Mouse (Mus musculus): ENCODE data around the gene Azin2. TPM values are rescaled to one million over a fixed set of nuclear protein-coding genes. Genes with fewer than 3 reads are reported as not detected.

Azin2 gene
- 12.3 and 13.7 TPM in 2 replicates for polyA plus RNA-seq (2015; fragmentation: Nextera tagmentation; extraction: Ambion mirVana)

DNA sequence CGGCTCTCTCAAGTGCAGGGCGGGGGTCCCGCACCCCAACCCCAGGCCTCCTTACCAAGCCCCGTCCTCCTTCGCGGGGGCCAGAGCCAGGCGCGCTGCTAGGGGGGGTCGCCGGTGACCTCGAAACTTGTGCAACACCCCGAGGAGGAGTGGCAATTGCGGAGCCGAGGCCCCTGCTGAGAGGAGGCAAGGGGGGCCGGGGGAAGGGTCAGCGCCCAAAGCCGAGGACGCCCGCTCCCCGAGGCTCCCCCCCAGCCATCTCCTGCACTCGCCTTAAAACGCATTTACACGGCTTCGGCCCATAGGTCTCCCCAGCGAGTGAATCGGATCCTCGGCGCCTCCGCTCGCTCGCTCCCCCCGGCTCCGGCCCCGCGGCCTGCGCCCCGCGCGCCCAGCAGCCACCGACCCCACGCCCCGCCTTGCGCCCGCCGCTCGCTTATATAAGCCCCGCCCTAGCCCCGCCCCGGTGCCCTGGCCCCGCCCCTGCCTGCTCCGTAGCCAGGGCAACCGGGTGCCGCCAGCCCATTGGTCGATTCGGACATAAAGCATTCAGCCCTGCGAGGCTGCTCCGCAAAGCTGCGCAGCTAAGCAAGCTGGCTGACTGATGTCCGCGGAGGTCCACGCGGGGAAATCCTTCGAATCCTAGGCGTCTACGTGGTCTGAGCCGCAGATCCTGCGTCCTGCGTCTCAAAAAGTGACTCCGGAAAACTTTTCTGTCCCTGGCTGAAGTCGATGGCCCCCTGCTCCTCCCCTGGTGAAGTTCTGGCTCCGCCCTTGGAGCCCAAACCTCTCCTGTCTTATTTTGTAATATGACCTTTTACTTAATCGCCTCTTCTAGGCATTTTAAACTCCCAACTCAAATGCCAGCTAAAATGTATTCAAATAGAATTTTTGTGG lies at the start of gene Azin2:
Gene Azin2, minus strand, starts transcription at position 414 of the 897 bp plus-strand sequence.
- peaks cover 41% of the 10 kb centered on the region for H3K4me1 ChIP-seq
- 0 out of 2 replicates have a peak within 1 kb of the TSS, but pooled peaks have one; percentile 28 for H3K27ac ChIP-seq (replicated peaks)
- peak within 1 kb of the TSS; percentile 88 for H3K4me2 ChIP-seq (replicated peaks)

DNA sequence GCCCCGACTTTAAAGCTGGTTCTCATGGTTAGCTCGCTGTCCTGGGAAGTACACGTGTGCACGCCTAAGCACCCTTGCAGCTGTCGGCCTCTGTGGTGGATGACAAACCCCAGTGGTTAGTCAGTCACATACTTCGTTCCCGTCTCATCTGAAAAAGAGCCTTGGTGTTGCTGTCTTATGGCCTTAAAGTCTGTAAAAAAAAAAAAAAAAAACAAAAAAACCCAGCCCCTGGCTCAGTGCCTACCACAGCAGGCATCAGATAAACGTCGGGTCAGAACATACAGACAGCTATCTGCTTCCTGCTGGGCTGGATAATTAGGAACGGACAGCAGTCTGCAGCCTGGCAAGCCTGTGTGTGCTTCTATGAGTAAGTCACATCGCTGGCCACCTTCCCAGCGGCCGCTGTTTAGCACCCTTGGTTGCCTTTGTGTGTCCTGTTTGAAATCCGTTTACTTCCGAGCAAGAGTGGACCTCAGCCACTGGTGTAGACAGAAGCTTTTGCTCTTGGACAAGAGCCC lies 49.4 kb upstream of the Azin2 start:
- Histone ChIP-seq H3K27ac (replicated peaks) (peak overlapping the region; percentile 28; the same call in 1 of the 2 replicates), H3K9ac (replicated peaks) (no peak overlapping the region), H3K4me2 (replicated peaks) (no peak overlapping the region), H3K36me3 (peaks cover 36% of the 10 kb centered on the region), H3K27me3 (no peaks in the 10 kb centered on the region), H3K4me1 (no peaks in the 10 kb centered on the region), H3K9me3 (no peaks in the 10 kb centered on the region), H3K4me3 (no peak overlapping the region)
- 32% methylated on average over 15 of the region's 15 CpGs for WGBS
- no peak for ATAC-seq (replicated peaks)

More for the DNA sequence above, at the start of gene Azin2:
- under 1% methylated on average over 58 of the region's 72 CpGs for WGBS
- H3K36me3 ChIP-seq = no peaks in the 10 kb centered on the region
- no peaks in the 10 kb centered on the region for H3K9me3 ChIP-seq
- no peaks in the 10 kb centered on the region for H3K27me3 ChIP-seq
- peak within 1 kb of the TSS; percentile 82 for H3K4me3 ChIP-seq
- ATAC-seq (replicated peaks) = peak; percentile 91
- H3K9ac ChIP-seq (replicated peaks) = peak within 1 kb of the TSS; percentile 85

DNA sequence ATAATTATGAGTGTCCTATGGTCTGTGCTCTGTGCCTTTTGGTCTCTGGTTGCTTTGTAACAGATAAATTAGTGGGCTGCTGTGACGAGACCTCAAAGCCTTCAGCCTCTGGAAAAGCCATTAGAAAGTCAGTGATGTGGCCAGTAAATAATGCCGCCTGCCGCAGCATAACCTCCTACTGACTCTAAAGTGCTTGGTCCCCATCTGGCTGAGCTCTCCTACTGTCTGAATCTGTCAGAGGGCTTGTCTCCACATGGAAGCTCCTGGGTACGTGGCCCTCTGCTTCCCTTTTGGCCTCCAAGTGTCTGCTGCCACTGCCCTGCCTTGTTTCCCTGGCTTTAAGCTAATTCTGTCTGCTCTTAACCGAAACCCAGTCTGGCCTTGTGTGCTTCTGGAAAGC lies 47.3 kb upstream of the Azin2 start:
- 83% methylated on average over 5 of the region's 5 CpGs for WGBS
- Histone ChIP-seq H3K27ac (replicated peaks) (no peak overlapping the region), H3K9ac (replicated peaks) (no peak overlapping the region), H3K4me2 (replicated peaks) (no peak overlapping the region), H3K9me3 (no peaks in the 10 kb centered on the region), H3K36me3 (peaks cover 42% of the 10 kb centered on the region), H3K27me3 (no peaks in the 10 kb centered on the region), H3K4me3 (no peak overlapping the region), H3K4me1 (no peaks in the 10 kb centered on the region)
- ATAC-seq (replicated peaks) = no peak

DNA sequence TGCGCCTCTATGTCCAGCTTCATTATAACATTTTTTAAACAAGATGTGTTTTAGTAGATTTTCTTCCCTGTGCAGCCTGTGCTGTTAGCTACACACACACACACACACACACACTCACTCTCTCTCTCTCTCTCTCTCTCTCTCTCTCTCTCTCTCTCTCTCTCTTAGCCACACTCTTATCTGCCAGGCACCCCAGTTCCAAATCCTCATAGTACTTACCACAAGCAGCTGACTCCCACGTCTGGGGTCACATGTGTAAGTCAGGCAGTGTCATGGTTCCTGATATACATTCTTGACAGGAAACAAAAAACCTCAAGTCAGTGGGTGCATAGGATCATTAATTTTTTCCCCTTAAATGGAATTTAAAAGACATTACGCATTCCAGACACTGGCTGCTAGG lies 46.4 kb upstream of the Azin2 start:
- no peak for ATAC-seq (replicated peaks)
- peaks cover 47% of the 10 kb centered on the region for H3K36me3 ChIP-seq
- H3K9ac ChIP-seq (replicated peaks) = no peak overlapping the region
- H3K4me2 ChIP-seq (replicated peaks) = no peak overlapping the region
- H3K4me3 ChIP-seq = no peak overlapping the region
- no peaks in the 10 kb centered on the region for H3K9me3 ChIP-seq
- no peaks in the 10 kb centered on the region for H3K27me3 ChIP-seq
- WGBS = 87% methylated on average over 3 of the region's 3 CpGs
- H3K27ac ChIP-seq (replicated peaks) = no peak overlapping the region
- H3K4me1 ChIP-seq = no peaks in the 10 kb centered on the region

DNA sequence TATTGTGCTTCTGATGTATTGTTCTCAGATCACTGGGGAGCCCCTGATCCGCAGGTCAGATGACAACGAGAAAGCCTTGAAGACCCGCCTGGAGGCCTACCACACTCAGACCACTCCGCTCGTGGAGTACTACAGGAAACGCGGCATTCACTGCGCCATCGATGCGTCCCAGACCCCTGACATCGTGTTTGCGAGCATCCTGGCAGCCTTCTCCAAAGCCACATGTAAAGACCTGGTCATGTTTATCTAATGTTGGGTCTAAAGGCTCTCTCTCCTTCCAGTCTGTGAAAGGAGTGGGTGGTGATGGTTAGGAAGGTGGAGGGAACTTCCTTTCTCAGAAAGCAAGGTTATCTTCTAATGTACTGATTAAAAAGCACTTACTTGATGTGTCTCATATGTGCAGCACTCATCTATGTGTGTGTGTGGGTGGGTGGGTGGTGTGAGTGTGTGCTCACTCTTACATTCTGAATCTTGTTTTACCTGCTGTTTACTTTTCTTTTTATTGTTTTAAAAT lies 45.8 kb upstream of the Azin2 start:
- H3K4me2 ChIP-seq (replicated peaks) = no peak overlapping the region
- no peaks in the 10 kb centered on the region for H3K4me1 ChIP-seq
- H3K36me3 ChIP-seq = peaks cover 51% of the 10 kb centered on the region
- no peak overlapping the region for H3K9ac ChIP-seq (replicated peaks)
- H3K27me3 ChIP-seq = no peaks in the 10 kb centered on the region
- ATAC-seq (replicated peaks) = no peak
- H3K4me3 ChIP-seq = no peak overlapping the region
- H3K27ac ChIP-seq (replicated peaks) = no peak overlapping the region
- no peaks in the 10 kb centered on the region for H3K9me3 ChIP-seq
- 82% methylated on average over 12 of the region's 12 CpGs for WGBS

DNA sequence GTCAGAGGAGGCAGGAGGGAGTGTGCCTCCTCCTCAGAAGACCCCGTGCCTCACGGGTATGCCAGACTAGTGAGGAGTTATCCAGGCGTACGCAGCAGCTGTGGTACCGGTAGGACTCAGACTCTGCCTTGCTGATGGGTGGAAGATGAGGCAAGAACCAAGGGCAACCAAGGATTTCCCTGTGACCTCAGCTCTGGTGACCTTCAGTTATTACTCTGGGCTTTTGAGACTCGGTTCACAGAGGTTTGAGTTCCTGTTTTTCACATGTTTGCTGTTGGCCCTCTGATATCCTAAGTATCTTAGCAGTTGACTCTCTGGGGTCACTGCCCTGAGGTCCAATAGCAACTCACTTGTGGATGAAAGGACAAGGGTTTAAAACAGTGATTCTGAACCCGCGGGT lies 41.5 kb upstream of the Azin2 start:
- peaks cover 67% of the 10 kb centered on the region for H3K36me3 ChIP-seq

DNA sequence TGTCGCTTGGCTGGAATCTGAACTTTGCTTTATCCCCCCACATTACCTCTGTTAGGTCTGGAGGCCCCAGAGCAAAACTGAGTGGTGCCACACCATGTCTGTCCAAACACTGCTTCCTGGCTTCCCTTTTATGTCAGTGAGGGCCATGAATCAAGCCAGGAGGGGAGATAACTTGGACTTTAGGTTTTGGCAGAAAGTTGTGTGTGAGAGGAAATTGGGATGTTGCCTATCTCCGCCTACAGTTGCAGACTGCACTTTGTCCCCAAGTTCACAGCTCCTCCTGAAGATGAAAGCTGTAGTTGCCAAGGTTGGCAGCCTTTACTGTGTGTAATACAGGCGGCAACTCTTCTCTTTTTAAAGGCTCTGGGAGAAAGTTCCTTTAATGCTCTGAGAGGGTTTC lies 38.5 kb upstream of the Azin2 start:
- no peak for ATAC-seq (replicated peaks)
- Histone ChIP-seq H3K9ac (replicated peaks) (no peak overlapping the region), H3K36me3 (peaks cover 48% of the 10 kb centered on the region), H3K27ac (replicated peaks) (no peak overlapping the region), H3K4me3 (no peak overlapping the region), H3K27me3 (no peaks in the 10 kb centered on the region), H3K9me3 (no peaks in the 10 kb centered on the region), H3K4me2 (replicated peaks) (no peak overlapping the region), H3K4me1 (no peaks in the 10 kb centered on the region)
- 89% methylated on average over 3 of the region's 3 CpGs for WGBS

More for the DNA sequence above, 41.5 kb upstream of the Azin2 start:
- Histone ChIP-seq H3K4me3 (no peak overlapping the region), H3K9me3 (no peaks in the 10 kb centered on the region), H3K9ac (replicated peaks) (no peak overlapping the region), H3K27ac (replicated peaks) (no peak overlapping the region), H3K27me3 (no peaks in the 10 kb centered on the region), H3K4me2 (replicated peaks) (no peak overlapping the region), H3K4me1 (no peaks in the 10 kb centered on the region)
- ATAC-seq (replicated peaks) = no peak
- 87% methylated on average over 8 of the region's 8 CpGs for WGBS

DNA sequence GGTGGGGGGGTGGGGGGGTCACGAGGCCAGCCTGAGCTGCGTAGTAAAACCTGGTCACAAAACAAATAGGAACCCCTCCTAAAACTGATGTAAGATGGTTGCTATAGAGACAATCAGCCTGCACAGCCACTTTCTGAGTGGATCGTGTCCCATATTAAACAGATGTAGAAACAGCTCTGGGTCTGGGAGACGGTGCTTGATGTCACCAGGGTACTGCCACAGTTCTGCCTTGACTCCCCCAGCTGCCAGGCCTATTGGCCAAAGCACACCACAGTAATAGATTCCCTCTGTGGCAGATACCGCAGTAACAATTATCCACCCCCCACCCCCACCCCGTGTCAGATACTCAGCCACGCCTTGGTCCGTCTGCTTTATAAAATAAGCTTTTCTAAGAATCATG lies 36.2 kb upstream of the Azin2 start:
- peaks cover 17% of the 10 kb centered on the region for H3K4me1 ChIP-seq
- no peaks in the 10 kb centered on the region for H3K9me3 ChIP-seq
- H3K27ac ChIP-seq (replicated peaks) = no peak overlapping the region
- ATAC-seq (replicated peaks) = no peak
- H3K27me3 ChIP-seq = no peaks in the 10 kb centered on the region
- no peak overlapping the region for H3K4me2 ChIP-seq (replicated peaks)
- 89% methylated on average over 8 of the region's 8 CpGs for WGBS
- peaks cover 36% of the 10 kb centered on the region for H3K36me3 ChIP-seq
- no peak overlapping the region for H3K4me3 ChIP-seq
- H3K9ac ChIP-seq (replicated peaks) = no peak overlapping the region

DNA sequence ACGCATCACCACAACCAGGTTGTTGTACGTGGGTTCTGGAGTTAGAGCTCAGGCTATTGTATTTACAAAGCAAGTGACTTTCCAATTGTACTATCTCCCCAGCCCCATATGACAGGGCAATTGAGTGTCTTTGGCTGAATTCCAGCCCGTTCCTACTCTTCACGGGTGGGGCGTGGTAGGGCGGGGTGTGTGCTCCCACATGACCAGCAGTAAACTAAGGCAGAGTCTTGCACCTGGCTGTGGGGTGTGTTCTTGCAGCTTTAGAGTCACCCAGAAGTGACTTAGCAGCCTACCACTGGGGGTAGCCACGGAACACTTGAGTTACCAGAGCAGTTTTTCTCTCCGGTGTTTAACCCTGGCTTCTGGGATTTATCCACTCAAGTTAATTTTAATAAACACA lies 35.0 kb upstream of the Azin2 start:
- Histone ChIP-seq H3K27ac (replicated peaks) (no peak overlapping the region), H3K4me3 (no peak overlapping the region), H3K27me3 (no peaks in the 10 kb centered on the region), H3K9me3 (no peaks in the 10 kb centered on the region), H3K36me3 (peaks cover 29% of the 10 kb centered on the region), H3K9ac (replicated peaks) (no peak overlapping the region), H3K4me2 (replicated peaks) (no peak overlapping the region), H3K4me1 (peaks cover 22% of the 10 kb centered on the region)
- ATAC-seq (replicated peaks) = no peak
- WGBS = 77% methylated on average over 8 of the region's 8 CpGs

DNA sequence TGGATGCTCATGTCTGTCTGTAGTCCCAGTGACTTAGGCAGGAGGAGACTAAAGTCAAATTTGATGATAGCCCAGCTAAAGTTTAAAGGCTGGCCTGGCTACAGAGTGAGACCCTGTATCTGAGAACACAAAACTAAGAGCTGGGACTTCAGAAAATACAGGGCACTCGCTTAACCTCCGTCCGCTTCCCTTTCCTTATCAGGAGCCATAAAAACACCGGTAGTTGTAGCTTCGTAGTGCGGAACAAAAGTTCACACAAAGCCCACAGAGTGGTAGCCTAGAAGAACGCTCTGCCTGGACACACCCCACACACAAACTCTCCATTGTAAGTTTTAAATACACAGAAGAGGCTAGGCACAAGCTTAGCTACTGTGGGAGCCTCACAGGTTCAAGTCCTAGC lies 33.0 kb upstream of the Azin2 start:
- Histone ChIP-seq H3K27ac (replicated peaks) (no peak overlapping the region), H3K9ac (replicated peaks) (no peak overlapping the region), H3K36me3 (peaks cover 11% of the 10 kb centered on the region), H3K4me2 (replicated peaks) (no peak overlapping the region), H3K4me3 (no peak overlapping the region), H3K9me3 (no peaks in the 10 kb centered on the region), H3K27me3 (no peaks in the 10 kb centered on the region), H3K4me1 (peaks cover 22% of the 10 kb centered on the region)
- no peak for ATAC-seq (replicated peaks)
- WGBS = 91% methylated on average over 7 of the region's 7 CpGs

DNA sequence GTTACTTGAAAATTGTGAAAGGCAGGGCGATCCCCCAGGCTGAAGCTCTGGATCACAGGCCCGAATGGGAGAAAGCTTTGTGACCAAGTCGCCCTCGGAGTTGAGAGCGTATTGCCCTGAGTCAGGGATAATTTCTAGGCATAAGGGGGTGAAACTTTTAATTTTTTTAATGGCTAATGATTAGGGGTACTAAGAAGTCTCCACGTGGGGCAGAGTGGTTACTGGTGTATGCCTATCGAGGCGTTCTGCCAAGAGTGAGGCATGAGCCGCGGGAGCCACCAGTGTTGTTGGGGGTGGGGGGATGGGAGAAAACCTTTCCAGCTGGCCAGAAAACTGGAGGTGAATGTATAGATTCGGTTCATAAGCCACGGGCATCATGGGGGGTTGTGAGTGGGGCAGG lies 31.4 kb upstream of the Azin2 start:
- no peak for ATAC-seq (replicated peaks)
- Histone ChIP-seq H3K4me3 (peak overlapping the region; percentile 88), H3K27ac (replicated peaks) (no peak overlapping the region; the same call in 1 of the 2 replicates), H3K9me3 (no peaks in the 10 kb centered on the region), H3K36me3 (no peaks in the 10 kb centered on the region), H3K4me2 (replicated peaks) (peak overlapping the region; percentile 70), H3K27me3 (no peaks in the 10 kb centered on the region), H3K9ac (replicated peaks) (peak overlapping the region; percentile 77), H3K4me1 (peaks cover 22% of the 10 kb centered on the region)
- WGBS = 2% methylated on average over 12 of the region's 12 CpGs

DNA sequence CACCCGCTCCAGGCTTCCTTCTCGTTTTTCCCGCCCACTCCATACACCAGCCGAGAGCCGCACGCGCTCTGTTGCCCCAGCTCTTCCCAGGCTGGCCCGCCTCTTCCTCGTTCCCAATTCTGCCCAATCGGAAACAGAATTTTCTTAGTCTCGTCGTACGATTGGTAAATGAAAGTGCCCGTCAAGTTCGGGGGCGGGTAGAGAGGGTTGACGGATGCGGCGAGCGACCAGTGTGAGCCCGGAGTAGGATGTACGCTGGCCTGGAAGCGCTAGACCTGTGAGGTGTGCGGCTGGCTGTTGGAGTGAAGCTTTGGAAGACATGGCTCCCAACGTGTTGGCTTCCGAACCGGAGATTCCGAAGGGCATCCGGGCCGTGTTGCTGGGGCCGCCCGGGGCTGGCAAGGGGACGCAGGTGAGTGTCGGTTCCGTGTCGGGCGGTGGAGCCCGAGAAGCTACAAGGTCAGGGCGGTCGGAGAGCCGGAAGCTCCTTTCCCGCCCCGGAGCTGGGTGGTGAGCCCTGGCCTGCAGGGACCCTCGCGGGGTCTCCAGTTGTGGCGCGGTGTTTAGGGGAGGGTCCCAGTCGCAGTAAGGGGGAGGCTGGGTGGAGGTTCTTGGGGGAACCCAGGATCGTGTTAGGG lies 30.9 kb upstream of the Azin2 start:
- H3K9me3 ChIP-seq = no peaks in the 10 kb centered on the region
- under 1% methylated on average over 49 of the region's 49 CpGs for WGBS
- H3K4me1 ChIP-seq = peaks cover 22% of the 10 kb centered on the region
- H3K4me3 ChIP-seq = peak overlapping the region; percentile 88
- peak overlapping the region; percentile 77 for H3K9ac ChIP-seq (replicated peaks)
- H3K27me3 ChIP-seq = no peaks in the 10 kb centered on the region
- peak overlapping the region; percentile 74 for H3K27ac ChIP-seq (replicated peaks)
- peak; percentile 100 for ATAC-seq (replicated peaks)
- no peaks in the 10 kb centered on the region for H3K36me3 ChIP-seq
- H3K4me2 ChIP-seq (replicated peaks) = peak overlapping the region; percentile 70

Data from forebrain, embryonic 15.5 days (tissue).